Mouse (Mus musculus): ENCODE results near the gene Nkx3-2. TPM values are rescaled to one million over a fixed set of nuclear protein-coding genes. Genes with fewer than 3 reads are reported as not detected.

Nkx3-2 gene
- not detected in 2 replicates for polyA plus RNA-seq (2012)

DNA sequence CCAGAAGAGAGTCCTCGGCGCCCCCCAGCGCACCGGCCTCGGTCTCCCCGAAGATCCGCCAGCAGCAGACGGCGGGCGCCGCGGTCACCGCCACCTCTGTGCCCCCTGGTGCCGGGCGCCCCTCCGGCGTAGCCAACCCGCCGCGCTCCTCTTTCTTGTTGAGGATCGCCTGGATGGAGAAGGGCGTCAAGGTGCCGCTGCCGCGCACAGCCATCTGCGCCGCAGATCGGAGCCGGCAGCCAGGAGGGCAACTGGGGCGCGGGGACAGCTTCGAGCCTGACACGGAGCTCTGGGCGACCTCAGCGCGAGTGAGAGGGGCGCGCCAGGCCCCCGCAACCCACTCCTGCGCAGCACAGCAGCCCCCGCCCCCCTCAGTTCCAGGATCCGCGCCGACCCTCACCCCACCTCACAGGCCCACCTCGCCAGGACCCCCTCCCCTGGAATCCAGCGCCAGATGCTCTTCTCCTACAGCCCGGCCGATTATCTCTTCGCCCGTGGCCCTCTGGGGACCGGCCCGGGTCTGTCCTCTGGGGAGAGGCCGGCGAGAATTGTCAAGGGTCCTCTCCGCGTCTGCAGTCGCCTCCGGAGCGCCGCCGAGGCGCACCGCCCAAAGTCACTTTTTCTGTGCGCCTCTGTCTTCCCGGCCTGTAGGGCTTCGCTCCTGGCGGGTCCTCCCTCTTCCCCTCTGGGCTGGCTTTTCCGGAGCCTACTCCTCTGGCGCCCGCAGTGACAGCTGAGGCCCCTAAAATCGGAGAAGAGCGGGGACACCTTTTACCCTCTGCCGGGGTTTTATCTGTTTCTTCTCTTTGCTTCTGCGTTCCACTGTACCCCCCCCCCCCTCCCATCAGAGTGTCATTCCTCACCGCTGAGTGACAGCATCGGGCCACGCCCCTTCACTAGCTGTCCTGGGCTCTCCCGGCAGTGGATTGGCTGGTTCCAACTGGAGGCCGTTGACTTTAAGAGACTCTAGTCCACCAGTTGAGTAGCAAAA, at the start of gene Nkx3-2:
Nkx3-2 (minus strand) TSS at position 771 of the 991 bp plus-strand sequence.
- no peak within 1 kb of the TSS for H3K4me3 ChIP-seq (replicated peaks)
- no peaks in the 10 kb centered on the region for H3K36me3 ChIP-seq (ENCODE audit: control insufficient read depth)
- H3K9me3 ChIP-seq (ENCODE audit: control insufficient read depth, low read length): peaks cover 4% of the 10 kb centered on the region; the same call in 1 of the 2 replicates
- TF ChIP-seq TAL1 (IDR thresholded peaks at IDR 0.05; ENCODE audit: low read length) (no peak), GATA1 (IDR thresholded peaks at IDR 0.05; ENCODE audit: low read length) (no peak)
- H3K27me3 ChIP-seq (ENCODE audit: control insufficient read depth): peaks cover 100% of the 10 kb centered on the region
- H3K4me1 ChIP-seq (ENCODE audit: control insufficient read depth): peaks cover 1% of the 10 kb centered on the region

GRCm38 (mm10) chr5:41812516-41812915, 48.2 kb upstream of the Nkx3-2 start:
- no peaks in the 10 kb centered on the region for H3K4me1 ChIP-seq (ENCODE audit: control insufficient read depth)
- no peak overlapping the region for H3K4me3 ChIP-seq (replicated peaks)
- H3K9me3 ChIP-seq (ENCODE audit: control insufficient read depth, low read length): no peaks in the 10 kb centered on the region
- H3K36me3 ChIP-seq (ENCODE audit: control insufficient read depth): peaks cover 89% of the 10 kb centered on the region
- no peaks in the 10 kb centered on the region for H3K27me3 ChIP-seq (ENCODE audit: control insufficient read depth)
- TF ChIP-seq TAL1 (IDR thresholded peaks at IDR 0.05; ENCODE audit: low read length) (no peak), GATA1 (IDR thresholded peaks at IDR 0.05; ENCODE audit: low read length) (no peak)

DNA sequence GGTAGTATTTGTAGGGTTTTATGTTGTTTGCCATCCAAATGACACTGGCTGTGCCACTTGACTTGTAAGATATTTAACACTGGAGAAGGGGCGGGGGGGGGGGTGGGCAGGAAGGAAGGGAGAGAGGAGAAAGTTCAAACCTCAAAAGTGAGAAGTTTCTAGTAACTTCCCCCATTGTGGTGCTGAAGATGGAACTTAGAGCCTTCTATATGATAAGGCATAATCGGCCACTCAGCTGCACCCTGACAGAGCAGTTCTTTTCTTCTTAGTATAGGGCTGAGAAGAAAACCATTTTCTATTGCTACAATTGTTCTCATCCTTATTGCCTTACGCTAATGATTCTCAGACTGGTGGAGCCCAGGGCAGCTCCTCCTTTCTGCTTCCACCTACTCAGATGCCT, 47.0 kb upstream of the Nkx3-2 start:
- H3K9me3 ChIP-seq (ENCODE audit: control insufficient read depth, low read length): no peaks in the 10 kb centered on the region
- H3K36me3 ChIP-seq (ENCODE audit: control insufficient read depth): peaks cover 89% of the 10 kb centered on the region
- H3K27me3 ChIP-seq (ENCODE audit: control insufficient read depth): no peaks in the 10 kb centered on the region
- H3K4me1 ChIP-seq (ENCODE audit: control insufficient read depth): no peaks in the 10 kb centered on the region
- no peak overlapping the region for H3K4me3 ChIP-seq (replicated peaks)
- TF ChIP-seq TAL1 (IDR thresholded peaks at IDR 0.05; ENCODE audit: low read length) (no peak), GATA1 (IDR thresholded peaks at IDR 0.05; ENCODE audit: low read length) (no peak)

GRCm38 (mm10) chr5:41807383-41807782, 43.1 kb upstream of the Nkx3-2 start:
- peaks cover 2% of the 10 kb centered on the region for H3K4me1 ChIP-seq (ENCODE audit: control insufficient read depth)
- H3K27me3 ChIP-seq (ENCODE audit: control insufficient read depth): no peaks in the 10 kb centered on the region
- TF ChIP-seq TAL1 (IDR thresholded peaks at IDR 0.05; ENCODE audit: low read length) (no peak), GATA1 (IDR thresholded peaks at IDR 0.05; ENCODE audit: low read length) (no peak)
- peaks cover 85% of the 10 kb centered on the region for H3K36me3 ChIP-seq (ENCODE audit: control insufficient read depth)
- no peak overlapping the region for H3K4me3 ChIP-seq (replicated peaks)
- no peaks in the 10 kb centered on the region for H3K9me3 ChIP-seq (ENCODE audit: control insufficient read depth, low read length)

DNA sequence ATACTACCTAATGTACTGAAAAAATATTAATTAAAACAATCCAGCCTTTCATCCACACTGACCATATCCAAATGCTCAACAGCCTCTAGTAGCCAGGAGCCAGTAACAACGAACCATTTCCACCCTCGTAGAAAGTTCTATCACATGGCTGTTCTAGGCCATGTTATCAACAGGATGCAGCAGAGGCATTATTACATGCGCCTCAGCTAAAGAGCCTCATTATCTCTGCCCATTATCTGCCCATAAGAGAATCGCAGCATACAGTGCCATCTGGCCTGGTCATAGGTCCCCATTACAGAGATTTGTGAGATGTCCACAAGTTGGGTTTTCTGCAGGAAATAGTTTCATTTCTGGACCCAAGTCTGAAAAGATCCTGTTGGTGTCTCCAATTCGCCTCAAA, 41.9 kb upstream of the Nkx3-2 start:
- TF ChIP-seq GATA1 (IDR thresholded peaks at IDR 0.05; ENCODE audit: low read length) (no peak), TAL1 (IDR thresholded peaks at IDR 0.05; ENCODE audit: low read length) (no peak)
- no peaks in the 10 kb centered on the region for H3K27me3 ChIP-seq (ENCODE audit: control insufficient read depth)
- H3K4me1 ChIP-seq (ENCODE audit: control insufficient read depth): peaks cover 2% of the 10 kb centered on the region
- no peak overlapping the region for H3K4me3 ChIP-seq (replicated peaks)
- peaks cover 82% of the 10 kb centered on the region for H3K36me3 ChIP-seq (ENCODE audit: control insufficient read depth)
- no peaks in the 10 kb centered on the region for H3K9me3 ChIP-seq (ENCODE audit: control insufficient read depth, low read length)

DNA sequence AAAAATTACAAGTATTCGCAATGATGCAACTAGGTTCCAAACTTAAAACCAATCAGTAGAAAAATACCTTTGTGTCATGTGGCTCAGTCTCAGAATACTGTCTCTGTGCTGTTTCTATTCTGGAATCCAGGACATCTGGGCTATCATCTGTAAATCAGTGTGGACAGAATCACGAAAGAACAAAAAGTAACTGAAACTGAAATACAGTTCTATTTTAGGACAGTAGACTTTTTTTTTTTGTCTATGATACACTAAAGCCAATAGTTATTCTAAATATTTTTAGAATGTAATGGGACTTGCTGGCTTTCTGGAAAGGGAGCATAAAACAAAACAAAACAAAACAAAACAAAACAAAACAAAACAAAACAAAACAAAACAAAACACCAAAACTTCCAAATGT, 40.8 kb upstream of the Nkx3-2 start:
- H3K4me1 ChIP-seq (ENCODE audit: control insufficient read depth): peaks cover 2% of the 10 kb centered on the region
- H3K4me3 ChIP-seq (replicated peaks): no peak overlapping the region
- peaks cover 81% of the 10 kb centered on the region for H3K36me3 ChIP-seq (ENCODE audit: control insufficient read depth)
- H3K27me3 ChIP-seq (ENCODE audit: control insufficient read depth): no peaks in the 10 kb centered on the region
- TF ChIP-seq TAL1 (IDR thresholded peaks at IDR 0.05; ENCODE audit: low read length) (no peak), GATA1 (IDR thresholded peaks at IDR 0.05; ENCODE audit: low read length) (no peak)
- H3K9me3 ChIP-seq (ENCODE audit: control insufficient read depth, low read length): no peaks in the 10 kb centered on the region

- TF ChIP-seq TAL1 (IDR thresholded peaks at IDR 0.05; ENCODE audit: low read length): no peak
- TF ChIP-seq GATA1 (IDR thresholded peaks at IDR 0.05; ENCODE audit: low read length): no peak
- Histone ChIP-seq H3K36me3 (ENCODE audit: control insufficient read depth) (peaks cover 79% of the 10 kb centered on the region), H3K9me3 (ENCODE audit: control insufficient read depth, low read length) (no peaks in the 10 kb centered on the region), H3K27me3 (ENCODE audit: control insufficient read depth) (no peaks in the 10 kb centered on the region), H3K4me1 (ENCODE audit: control insufficient read depth) (peaks cover 2% of the 10 kb centered on the region), H3K4me3 (replicated peaks) (no peak overlapping the region)
Observed at GRCm38 (mm10) chr5:41804643-41805042, 40.3 kb upstream of the Nkx3-2 start.

- Histone ChIP-seq H3K4me3 (replicated peaks) (no peak overlapping the region), H3K36me3 (ENCODE audit: control insufficient read depth) (peaks cover 73% of the 10 kb centered on the region), H3K4me1 (ENCODE audit: control insufficient read depth) (peaks cover 2% of the 10 kb centered on the region), H3K27me3 (ENCODE audit: control insufficient read depth) (no peaks in the 10 kb centered on the region), H3K9me3 (ENCODE audit: control insufficient read depth, low read length) (no peaks in the 10 kb centered on the region)
- TF ChIP-seq GATA1 (IDR thresholded peaks at IDR 0.05; ENCODE audit: low read length): no peak
- no peak for TF ChIP-seq TAL1 (IDR thresholded peaks at IDR 0.05; ENCODE audit: low read length)
Observed at GRCm38 (mm10) chr5:41801622-41802021, 37.3 kb upstream of the Nkx3-2 start.

DNA sequence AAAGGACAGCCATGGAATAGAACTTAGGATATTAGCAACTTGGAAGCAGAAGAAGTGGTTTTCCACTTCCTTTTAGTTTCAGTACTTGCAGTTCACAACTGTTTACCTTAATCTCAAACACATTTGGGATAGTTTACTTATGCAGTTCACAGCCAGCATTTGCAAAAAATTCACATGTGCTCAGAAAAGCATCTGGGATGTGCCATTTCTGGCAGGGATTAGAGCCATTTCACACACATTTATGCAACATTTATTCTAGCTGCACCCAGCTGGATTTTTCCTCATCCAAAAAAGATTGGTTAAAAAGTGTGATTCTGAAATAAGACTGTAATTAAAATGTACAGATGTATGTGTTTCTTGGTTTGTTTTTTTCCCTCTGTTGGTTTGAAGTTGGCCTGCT, 30.1 kb upstream of the Nkx3-2 start:
- TF ChIP-seq GATA1 (IDR thresholded peaks at IDR 0.05; ENCODE audit: low read length): no peak
- TF ChIP-seq TAL1 (IDR thresholded peaks at IDR 0.05; ENCODE audit: low read length): no peak
- H3K27me3 ChIP-seq (ENCODE audit: control insufficient read depth): no peaks in the 10 kb centered on the region
- H3K9me3 ChIP-seq (ENCODE audit: control insufficient read depth, low read length): no peaks in the 10 kb centered on the region
- no peaks in the 10 kb centered on the region for H3K4me1 ChIP-seq (ENCODE audit: control insufficient read depth)
- peaks cover 82% of the 10 kb centered on the region for H3K36me3 ChIP-seq (ENCODE audit: control insufficient read depth)
- H3K4me3 ChIP-seq (replicated peaks): no peak overlapping the region
